Mouse (Mus musculus): ENCODE data around the gene Secisbp2.

DNA sequence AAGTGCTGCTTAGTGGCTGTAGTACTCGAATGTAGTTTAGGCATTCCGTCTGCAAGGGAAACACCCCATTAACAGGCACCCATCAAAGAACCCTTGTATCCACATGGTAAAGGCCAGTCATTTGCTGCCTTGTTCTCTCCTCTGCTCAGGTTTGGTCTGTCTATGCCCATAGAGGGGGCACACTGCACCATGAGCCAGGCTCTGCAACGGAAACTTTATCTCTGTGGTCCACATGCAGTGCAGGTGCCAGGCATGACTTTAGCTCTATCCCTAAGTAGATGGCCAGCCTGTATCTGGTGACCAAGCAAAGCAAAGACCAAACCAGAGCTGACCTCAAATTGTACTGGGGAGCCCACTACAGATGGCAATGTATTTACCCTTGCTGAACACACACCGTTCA lies 69.1 kb downstream of the Secisbp2 start:
- no peak for TF ChIP-seq CTCF (conservative IDR thresholded peaks at IDR 0.05; ENCODE audit: low read length)
- no peak for TF ChIP-seq POU5F1 (IDR thresholded peaks at IDR 0.05; ENCODE audit: borderline replicate concordance, low read length)
